In genomic region chr9:121704646-121705625, GRCm38 (mm10) we compare ENCODE assay signal across 8 mouse cellular contexts. TPM values are rescaled to one million over a fixed set of nuclear protein-coding genes. Genes with fewer than 3 reads are reported as not detected.
A peak's percentile ranks its signal among the peaks of the same experiment; 100 is the strongest.
DNase-seq lines count a peak whose midpoint lies in the region; ATAC-seq lines count a peak whose summit lies in the region.

Sec22c (minus strand) TSS chr9:121705490.

- H3K4me1 ChIP-seq in hindbrain, embryonic 15.5 days (replicated peaks) = peaks cover 33% of the 10 kb centered on the region

- no peaks in the 10 kb centered on the region for H3K9me3 ChIP-seq in hindbrain, embryonic 15.5 days

- peak within 1 kb of the TSS; percentile 95 for H3K4me2 ChIP-seq in hindbrain, embryonic 15.5 days

- no peaks in the 10 kb centered on the region for H3K36me3 ChIP-seq in hindbrain, embryonic 15.5 days

- 1% methylated on average over 69 of the region's 69 CpGs for WGBS in hindbrain, embryonic 15.5 days

- peak within 1 kb of the TSS; percentile 80 for H3K9ac ChIP-seq in hindbrain, embryonic 15.5 days

- peak within 1 kb of the TSS; percentile 82 for H3K27ac ChIP-seq in hindbrain, embryonic 15.5 days (replicated peaks)

- DNase-seq in R1 (ENCODE audit: low read depth, low spot score) = peak; percentile 95
- DNase-seq in cerebellum, postnatal 25 days = peak; percentile 91
- DNase-seq in frontal cortex, postnatal 36 days (ENCODE audit: low spot score in 2 of 2) = peak; percentile 86 to 90
- peak; percentile 83 for DNase-seq in left cerebral cortex, adult 11 months (ENCODE audit: low spot score)
- peak; percentile 92 to 94 for DNase-seq in lung, postnatal 4 days
- peak; percentile 81 for DNase-seq in retina, postnatal 7 days (ENCODE audit: low read depth, low spot score)
- peak; percentile 88 for DNase-seq in urinary bladder, adult 2 months (ENCODE audit: low spot score)

- peak; percentile 95 for ATAC-seq in hindbrain, embryonic 15.5 days (ENCODE audit: low FRiP score, low read depth)

- no peaks in the 10 kb centered on the region for H3K27me3 ChIP-seq in hindbrain, embryonic 15.5 days

- peak within 1 kb of the TSS; percentile 88 for H3K4me3 ChIP-seq in hindbrain, embryonic 15.5 days

RNA-seq across cellular contexts. Expression of gene Sec22c, which starts in this region (rescaled TPM):
- 30.3 and 32.8 TPM in 2 replicates for polyA plus RNA-seq in hindbrain, embryonic 15.5 days (2015; fragmentation: Nextera tagmentation; extraction: Ambion mirVana)
- polyA plus RNA-seq in urinary bladder, adult 2 months (2012; rRNA removed) = 4.3 and 5.0 TPM in 2 replicates

Comparison
In these comparisons a context has a peak if more than half of its experiments do, and no peak if none do; other contexts are left out.
1. Peak in every context shown above with its lines: DNase-seq, ATAC-seq, H3K4me3 ChIP-seq and H3K27ac ChIP-seq.